Mouse (Mus musculus) gastrocnemius, postnatal 4 days (tissue): ENCODE data around the gene Ppil1. TPM values are rescaled to one million over a fixed set of nuclear protein-coding genes. Genes with fewer than 3 reads are reported as not detected.

Experiments
- DNase-seq, 2 experiments: peaks; one replicate each; pipeline ENCODE4 v3.0.0; 2021 to 2022; ENCODE audit warnings: low spot score in 2 of 2, mixed read lengths in 2 of 2
- long read RNA-seq, 2 experiments: library from polyadenylated mRNA; stranded (forward); transcript quantifications; one replicate each; pipeline ENCODE4 v2.0.0; 2021
- total RNA-seq, 2 experiments: library from RNA; stranded (reverse); gene quantifications; 2 replicates each; pipeline ENCODE4 v1.2.3; 2021

The Ppil1 gene
- 10 to 100 TPM; 22.1 to 22.8 TPM for total RNA-seq
- long read RNA-seq, experiment 1, transcript Ppil1-201 (4 exons, 1,462 nt) = major isoform, 21 of 23 reads
- long read RNA-seq, experiment 1, partial matches to known transcripts = 0 of 23 reads
- long read RNA-seq, experiment 1, other reads (novel, unspliced or antisense) = 2 of 23 reads
- long read RNA-seq, experiment 2, transcript Ppil1-201 (4 exons, 1,462 nt) = major isoform, 31 of 36 reads
- long read RNA-seq, experiment 2, partial matches to known transcripts = 0 of 36 reads
- long read RNA-seq, experiment 2, other reads (novel, unspliced or antisense) = 4 of 36 reads

GRCm38 (mm10) chr17:29263840-29264633, at the start of gene Ppil1:
TSS of gene Ppil1 (minus strand) at chr17:29264186.
- peak; percentile 71 to 85 for DNase-seq

DNA sequence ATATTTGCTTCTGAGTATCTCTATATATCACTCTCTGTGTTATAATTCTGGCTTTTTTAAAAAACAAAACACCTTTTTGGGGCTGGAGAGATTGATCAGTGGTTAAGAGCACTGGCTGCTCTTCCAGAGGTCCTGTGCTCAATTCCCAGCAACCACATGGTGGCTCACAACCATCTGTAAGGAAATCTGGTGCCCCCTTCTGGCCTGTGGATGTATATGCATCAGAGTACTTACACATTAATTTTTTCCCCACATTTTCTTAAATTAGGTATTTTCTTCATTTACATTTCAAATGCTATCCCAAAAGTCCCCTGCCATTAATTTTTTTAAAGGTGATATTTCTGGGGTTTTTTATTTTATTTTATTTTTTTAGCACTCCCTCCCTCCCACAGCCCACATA, 49.3 kb upstream of the Ppil1 start:
- no peak for DNase-seq

GRCm38 (mm10) chr17:29312082-29312481, 48.1 kb upstream of the Ppil1 start:
- no peak for DNase-seq

DNA sequence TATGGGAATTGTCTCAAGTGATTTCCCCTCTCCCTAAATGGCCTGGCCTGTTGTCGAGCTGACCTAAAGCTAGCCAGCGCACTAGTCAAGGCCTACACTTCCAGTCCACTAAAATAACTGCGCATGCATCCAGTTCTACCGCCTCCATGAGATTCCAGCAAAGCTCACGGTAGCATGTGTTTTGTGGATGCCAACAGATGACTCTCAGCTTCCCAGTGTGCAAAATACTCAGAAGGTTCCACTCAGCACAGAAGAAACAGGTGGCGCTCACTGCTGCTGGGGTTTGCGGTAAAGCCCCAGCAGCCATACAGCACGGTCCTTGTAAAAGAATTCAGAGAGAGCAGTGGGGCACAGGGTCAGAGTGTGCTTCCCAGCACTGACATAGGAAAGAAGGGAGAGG, 47.6 kb upstream of the Ppil1 start:
- no peak for DNase-seq

GRCm38 (mm10) chr17:29310056-29310623, 46.2 kb upstream of the Ppil1 start:
- DNase-seq = no peak

DNA sequence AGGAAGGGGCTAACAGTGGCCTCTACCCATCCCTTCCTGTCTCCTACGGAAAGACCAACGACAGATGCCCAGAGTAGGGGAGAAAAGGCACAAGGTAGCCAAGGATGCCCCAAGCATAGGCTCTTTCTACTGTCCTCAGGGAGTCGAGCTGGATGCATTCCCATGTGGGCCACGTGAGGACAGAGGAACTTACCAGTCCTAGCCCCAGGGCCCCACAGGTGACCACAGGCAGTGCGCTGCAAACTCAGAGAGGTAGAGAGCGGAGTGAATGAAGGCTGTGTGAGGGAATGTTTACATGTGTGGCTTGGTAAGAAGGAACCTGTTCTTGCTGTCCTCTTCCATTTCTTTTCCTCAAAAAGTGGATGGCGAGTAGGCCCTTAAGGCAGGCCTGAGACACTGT, 41.9 kb upstream of the Ppil1 start:
- no peak for DNase-seq

DNA sequence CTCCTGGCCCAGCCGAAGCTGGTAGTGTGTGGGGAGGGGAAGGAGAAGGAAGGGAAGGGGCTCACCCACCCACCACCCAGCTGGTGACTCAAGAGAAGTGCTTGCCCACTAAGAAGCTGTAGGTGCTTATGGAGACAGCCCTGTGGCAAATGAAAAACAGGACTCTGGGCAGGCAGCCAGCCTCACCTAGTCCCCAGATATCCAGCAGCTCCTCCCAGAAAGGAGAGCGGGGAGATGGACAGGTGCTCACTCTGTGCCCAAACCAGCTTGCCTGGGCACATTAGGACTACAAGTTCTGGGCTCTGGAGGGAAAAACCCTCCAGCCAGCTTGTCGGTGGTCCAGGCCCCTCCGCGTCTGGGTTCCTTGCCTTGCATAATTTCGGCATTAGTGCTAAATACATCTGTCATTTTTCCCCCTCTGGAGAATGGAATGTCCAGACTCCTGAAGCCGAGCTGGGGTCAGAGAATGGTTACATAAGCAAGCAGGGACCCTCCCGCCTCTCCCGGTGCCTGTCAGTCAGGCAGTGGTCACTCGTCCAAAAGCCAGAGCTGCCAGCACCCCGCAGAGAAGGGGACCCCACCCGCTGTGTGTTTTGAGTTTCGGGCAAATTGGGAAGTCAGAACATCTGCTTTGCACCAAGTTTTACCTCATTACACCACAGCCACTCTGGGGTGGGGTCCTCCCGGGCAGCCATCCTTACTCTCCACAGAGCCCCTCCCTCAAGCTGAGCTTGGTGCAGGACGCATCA, 41.2 kb upstream of the Ppil1 start:
- peak in 1 of 2 experiments; percentile 40 for DNase-seq

DNA sequence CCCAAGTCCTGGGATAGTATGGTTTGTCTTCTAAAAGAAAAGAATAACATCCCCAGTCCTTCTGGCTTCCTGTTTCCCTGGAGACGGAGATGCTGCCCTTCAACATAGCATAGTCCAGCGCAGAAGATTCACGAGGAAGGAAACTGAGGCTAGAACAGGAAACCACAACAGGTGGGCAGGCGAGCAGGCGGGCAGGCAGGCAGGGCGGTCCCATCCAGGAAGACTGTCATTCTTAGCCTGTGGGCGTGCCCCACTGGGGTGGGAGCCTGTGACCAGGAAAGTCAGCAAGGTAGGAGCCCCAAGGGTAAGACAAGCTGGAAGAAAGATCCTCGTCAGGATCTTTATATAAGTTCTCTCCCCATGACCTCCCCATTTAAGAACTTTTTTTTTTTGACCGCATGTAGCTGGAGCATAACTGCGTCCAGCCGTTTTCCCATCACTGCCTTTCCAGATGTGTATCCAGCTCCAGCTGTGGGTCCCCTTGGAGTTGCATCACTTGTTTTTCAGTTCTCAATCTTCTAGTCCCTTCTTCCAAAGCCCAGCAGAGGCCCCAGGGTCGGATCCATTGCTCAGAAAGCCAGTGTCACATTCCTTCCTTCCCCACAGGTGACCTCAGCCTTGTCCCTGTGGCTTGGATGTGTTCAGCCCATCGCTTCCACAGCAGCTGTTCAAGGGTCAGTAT, 40.5 kb upstream of the Ppil1 start:
- DNase-seq = peak in 1 of 2 experiments; percentile 57

DNA sequence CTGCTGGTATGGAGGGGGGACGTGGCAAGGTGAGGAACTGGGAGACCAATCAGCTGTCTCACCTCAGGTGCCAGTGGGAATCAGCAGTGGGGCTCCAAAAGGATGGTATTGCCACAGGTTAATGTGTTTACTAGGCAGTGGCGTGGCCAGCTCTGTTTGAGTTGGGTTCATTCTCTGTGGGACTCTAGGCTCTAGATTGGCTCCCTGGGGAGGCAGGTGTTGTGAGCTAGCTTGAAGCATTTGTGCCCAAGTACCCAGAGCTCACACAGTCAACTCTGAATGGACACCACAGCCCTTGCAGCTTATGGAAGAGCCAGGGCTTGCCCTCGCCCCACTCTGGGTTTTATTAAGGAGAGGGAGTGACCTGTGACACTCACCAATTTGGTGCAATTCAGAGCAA, 39.9 kb upstream of the Ppil1 start:
- no peak for DNase-seq

DNA sequence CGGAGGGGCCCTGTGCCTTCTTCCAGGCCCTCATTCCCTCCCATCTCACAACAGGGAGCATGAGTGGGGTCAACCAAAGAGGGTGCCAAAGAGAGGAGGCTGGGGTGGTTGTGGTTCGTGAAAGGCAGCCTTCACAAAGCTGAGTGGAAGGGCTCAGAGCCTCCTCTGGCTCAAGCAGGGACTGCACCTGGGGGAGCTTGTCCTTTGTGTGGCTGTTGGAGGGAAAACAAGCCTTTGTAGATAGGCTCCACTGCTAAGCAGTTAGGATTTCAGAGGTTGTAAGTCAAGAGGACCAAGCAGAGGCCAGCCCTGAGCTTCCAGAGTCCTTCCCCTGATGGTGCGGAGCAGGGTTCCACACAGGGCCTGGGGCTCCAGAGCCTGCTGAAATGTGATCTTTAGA, 39.1 kb upstream of the Ppil1 start:
- no peak for DNase-seq

- DNase-seq = no peak
These were observed 38.2 kb upstream of the Ppil1 start for GRCm38 (mm10) chr17:29302149-29302548.

GRCm38 (mm10) chr17:29301421-29301820, 37.4 kb upstream of the Ppil1 start:
- DNase-seq = no peak

DNA sequence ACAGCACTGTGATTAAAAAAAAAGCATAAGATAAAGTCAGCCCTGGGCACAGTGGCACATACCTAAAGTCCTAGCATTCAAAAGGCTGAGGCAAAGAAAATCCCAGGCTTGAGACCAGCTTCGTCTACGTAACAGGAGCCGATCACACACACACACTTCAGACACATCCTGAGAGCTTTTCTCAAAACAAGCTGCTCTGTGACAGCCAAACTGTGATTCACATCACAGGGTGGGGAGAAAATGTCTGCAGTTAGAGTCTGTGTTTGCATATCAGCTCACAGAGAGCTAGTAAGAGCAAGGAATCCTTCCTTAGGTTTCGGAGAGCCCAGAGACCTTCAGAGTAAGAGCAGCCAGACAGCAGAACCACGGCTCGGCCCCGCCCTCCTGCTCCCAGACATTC, 36.9 kb upstream of the Ppil1 start:
- DNase-seq = no peak

- no peak for DNase-seq
These were observed 35.3 kb upstream of the Ppil1 start for GRCm38 (mm10) chr17:29299282-29299681.

DNA sequence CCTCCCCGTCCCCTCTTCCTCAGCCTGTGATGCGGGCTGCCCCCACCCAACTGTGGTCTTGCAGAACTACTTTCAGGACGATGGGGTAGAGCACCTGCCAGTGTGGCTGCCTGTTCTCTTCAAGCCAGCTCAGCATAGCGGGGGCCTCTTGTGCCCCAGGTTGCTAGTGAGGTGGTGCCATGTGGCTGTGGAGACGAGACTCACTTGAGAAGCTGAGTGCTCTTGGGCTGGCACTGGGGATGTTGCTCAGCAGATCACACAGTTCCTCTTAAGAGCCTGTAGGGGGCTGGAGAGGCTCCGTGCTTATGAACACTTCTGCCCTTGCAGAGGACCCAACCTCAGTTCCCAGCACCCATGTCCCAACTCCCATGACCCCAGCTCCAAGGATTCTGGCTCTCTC, 33.8 kb upstream of the Ppil1 start:
- no peak for DNase-seq

GRCm38 (mm10) chr17:29297321-29297720, 33.3 kb upstream of the Ppil1 start:
- DNase-seq = no peak

DNA sequence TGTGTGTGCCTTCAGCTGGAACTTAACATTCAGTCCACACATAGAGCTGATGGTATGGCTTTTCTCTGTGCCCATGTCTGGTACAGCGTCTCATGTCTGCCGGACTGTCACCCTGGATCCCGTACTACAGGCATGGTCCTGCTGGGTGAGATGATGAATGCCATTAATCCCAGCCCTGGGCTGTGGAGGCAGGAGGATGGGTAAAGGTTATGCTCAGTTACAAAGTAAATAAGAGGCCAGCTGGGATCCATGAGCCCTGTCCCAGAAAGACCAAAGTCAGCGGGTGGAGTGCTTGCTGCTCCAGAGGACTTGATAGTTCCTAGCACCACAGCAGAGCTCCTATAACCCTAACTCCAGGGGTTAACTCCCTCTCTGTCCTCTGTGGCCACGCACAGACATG, 31.8 kb upstream of the Ppil1 start:
- DNase-seq = no peak

DNA sequence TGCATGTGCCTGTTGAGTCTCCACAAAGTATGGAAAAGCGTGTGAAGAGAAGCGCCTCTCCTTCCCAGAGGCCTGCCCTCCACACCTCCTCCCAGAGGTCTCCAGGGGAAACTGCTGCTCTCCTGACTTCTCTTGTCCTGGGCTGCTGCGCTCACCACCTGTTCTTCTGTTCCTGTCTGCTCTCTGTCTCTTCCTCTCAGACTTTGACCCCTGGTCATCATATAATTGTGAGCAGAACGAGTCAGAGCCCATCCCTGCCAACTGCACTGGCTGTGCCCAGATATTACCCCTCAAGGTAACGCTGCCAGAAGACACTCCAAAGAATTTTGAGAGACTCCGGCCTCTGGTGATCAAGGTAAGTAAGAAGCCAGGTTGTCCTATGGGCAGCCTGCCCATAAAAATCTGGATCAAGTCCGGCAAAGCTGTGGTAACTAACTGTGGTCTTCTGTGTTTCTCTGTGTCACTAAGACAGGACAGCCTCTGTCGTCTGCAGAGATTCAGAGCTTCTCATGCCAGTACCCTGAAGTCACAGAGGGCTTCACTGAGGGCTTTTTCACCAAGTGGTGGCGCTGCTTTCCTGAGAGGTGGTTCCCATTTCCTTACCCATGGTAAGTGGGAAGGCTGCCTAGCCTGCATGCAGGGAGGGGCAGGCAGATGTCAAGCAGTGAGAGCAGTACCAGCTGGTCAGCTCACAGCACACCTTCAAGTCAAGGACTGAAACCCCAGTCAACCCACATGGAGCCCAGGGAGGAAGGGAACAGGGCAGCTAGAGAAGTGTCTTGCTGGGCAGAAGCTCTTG, 30.0 kb upstream of the Ppil1 start:
- no peak for DNase-seq

GRCm38 (mm10) chr17:29292996-29293395, 29.0 kb upstream of the Ppil1 start:
- no peak for DNase-seq

DNA sequence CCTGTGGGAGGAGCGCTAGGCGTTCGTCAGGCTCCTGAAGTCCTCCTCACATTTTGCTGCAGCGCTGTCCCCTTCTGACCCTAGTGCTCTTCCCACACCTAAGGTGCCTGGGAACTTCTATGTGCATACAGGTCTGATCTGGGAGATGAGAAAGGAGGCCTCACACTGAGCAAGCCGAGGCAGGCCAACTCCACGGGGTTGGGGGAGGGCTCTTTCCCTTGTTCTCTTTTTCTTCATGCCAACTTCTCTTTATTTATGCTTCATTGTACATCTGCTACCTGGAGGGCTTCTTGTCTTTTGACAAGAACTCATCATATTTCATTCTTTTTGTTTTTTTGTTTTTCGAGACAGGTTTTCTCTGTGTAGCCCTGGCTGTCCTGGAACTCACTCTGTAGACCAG, 27.8 kb upstream of the Ppil1 start:
- DNase-seq = no peak
